Mouse (Mus musculus) inflammation-experienced regulatory T-cells, adult 16 weeks (primary cell): ENCODE data around the gene Tbk1. TPM values are rescaled to one million over a fixed set of nuclear protein-coding genes. Genes with fewer than 3 reads are reported as not detected.

ENCODE experiments used
- polyA plus RNA-seq: library from polyadenylated mRNA; unstranded; fragments of 100-300 nt; shearing (Covaris generic); gene quantifications from one replicate; pipeline ENCODE4 v1.2.1, GENCODE M21; 2017

The Tbk1 gene
- 107 TPM for polyA plus RNA-seq

DNA sequence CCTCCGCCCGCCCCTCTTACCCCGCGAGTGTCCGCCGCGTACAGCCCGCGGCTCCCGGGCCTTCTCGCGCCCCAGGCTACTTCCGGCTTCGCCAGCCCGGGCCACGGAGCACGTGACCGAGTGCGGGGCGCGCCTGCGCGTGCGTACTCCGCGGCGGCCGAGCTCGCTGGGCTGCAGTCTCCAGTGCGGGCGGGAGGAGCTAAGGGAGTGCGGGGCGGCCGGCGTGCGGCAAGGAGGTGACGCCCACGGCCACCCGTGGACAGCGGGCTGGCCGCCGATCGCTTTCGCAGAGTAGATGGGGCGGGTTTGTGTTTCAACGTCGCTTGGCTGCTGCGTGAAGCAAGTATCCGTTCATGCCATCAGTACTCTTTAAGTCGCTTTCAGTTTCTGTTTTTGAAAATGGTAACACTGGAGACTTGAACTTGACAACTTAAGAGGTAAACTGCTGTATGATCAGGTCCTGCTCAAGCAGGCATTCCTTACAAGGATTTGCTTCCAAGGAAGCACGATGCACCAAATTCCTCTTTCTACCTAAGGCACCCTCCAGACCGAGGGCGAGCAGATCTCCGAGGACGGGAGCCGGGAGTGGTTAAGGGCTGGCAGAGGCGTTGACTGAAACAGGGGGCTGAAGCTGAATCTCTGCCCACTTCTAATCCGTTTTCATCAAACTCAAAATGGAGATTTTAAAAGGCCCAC lies at the start of gene Tbk1:
TSS of gene Tbk1 (minus strand) at position 113 of the 696 bp plus-strand sequence.

DNA sequence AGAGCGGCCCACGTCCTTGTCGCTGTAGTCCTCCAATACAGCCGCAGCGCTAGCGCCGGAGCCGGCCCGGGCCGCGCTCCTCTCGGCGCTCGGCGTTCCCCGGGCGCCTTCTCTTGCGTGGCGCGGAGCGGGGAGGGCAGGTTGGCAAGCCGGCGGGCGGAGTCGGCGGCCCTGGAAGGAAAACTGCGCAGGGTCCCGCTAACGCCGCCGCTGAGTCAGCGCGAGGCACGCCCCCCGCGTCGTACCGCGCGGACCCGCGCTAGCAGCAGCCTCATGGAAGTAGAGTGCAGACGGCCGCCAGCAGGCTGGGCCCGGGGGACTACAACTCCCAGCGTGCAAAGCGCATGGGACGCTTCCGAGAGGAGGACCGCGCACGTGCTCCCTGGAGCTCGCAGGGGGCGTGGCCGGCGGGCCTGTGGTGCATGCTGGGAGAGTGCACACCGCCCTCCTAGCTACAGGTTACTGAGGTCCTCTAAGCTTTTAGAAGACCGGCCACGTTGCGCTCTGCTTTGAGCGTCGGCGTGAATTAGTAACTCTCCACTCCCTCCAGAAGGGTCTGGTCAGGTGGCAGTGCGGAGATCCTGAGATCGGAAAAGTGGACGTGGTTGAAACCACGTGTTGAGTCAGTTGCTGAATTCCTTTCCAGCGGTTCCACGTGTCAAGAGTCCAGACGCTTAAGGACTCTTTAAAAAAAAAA lies 39.7 kb upstream of the Tbk1 start, which contains the start of gene Xpot:
TSS of gene Xpot (minus strand) at position 147 of the 697 bp plus-strand sequence.

Other genes starting within 250 kb of the Tbk1 start
- 7.7 TPM for gene Tbc1d30, start 235.5 kb downstream of the Tbk1 start, polyA plus RNA-seq
- 9.1 TPM for gene Gns, start 221.7 kb downstream of the Tbk1 start, polyA plus RNA-seq
- gene Rassf3, start 110.4 kb downstream of the Tbk1 start, polyA plus RNA-seq = 2.8 TPM
- 33.0 TPM for gene Xpot, start 39.5 kb upstream of the Tbk1 start, polyA plus RNA-seq
- gene D930020B18Rik, start 54.8 kb upstream of the Tbk1 start, polyA plus RNA-seq = 0.54 TPM
- gene BC048403, start 153.2 kb upstream of the Tbk1 start, polyA plus RNA-seq = 3.1 TPM